Mouse (Mus musculus) hindbrain, embryonic 11.5 days (tissue): Measurements from ENCODE around the gene Vmn2r38. TPM values are rescaled to one million over a fixed set of nuclear protein-coding genes. Genes with fewer than 3 reads are reported as not detected.
"Not testable (repeated sequence)": the region's sequence is repeated elsewhere in the genome, so short reads cannot be mapped to it uniquely, and the experiment has no call there.

ENCODE experiments used
- ATAC-seq: fragments of 200-750 bp; cut with Nextera tagmentation; 2 replicates; pipeline ENCODE4 v1.8.0; 2017; ENCODE audit warnings: mild to moderate bottlenecking, moderate TSS enrichment, moderate library complexity; ENCODE audit not compliant: low FRiP score
- DNase-seq: peaks from one replicate; pipeline ENCODE4 v3.0.0-alpha.2; 2015; ENCODE audit warnings: low spot score
- H3K27ac ChIP-seq: fragments of 300-500 bp; sonication (generic); 2 replicates; pipeline ENCODE4 v1.5.1; 2014; ENCODE audit warnings: mild to moderate bottlenecking, low read depth, low read length
- H3K27me3 ChIP-seq: fragments of 300-500 bp; sonication (generic); 2 replicates; pipeline ENCODE4 v1.6.1; 2014; ENCODE audit warnings: mild to moderate bottlenecking, low read length, moderate library complexity, mixed read lengths; ENCODE audit not compliant: control insufficient read depth, insufficient read depth
- H3K36me3 ChIP-seq: fragments of 300-500 bp; sonication (generic); 2 replicates; pipeline ENCODE4 v1.6.1; 2014; ENCODE audit warnings: mild to moderate bottlenecking, low read length, moderate library complexity, mixed read lengths; ENCODE audit not compliant: control insufficient read depth, insufficient read depth
- H3K4me1 ChIP-seq: fragments of 300-500 bp; sonication (generic); replicated peaks from 2 replicates; pipeline ENCODE4 v1.6.1; 2014; ENCODE audit warnings: low read length, mixed read lengths; ENCODE audit not compliant: control insufficient read depth, insufficient read depth
- H3K4me2 ChIP-seq: fragments of 300-500 bp; sonication (generic); replicated peaks from 2 replicates; pipeline ENCODE4 v1.6.1; 2014; ENCODE audit warnings: mild to moderate bottlenecking, low read depth, low read length
- H3K4me3 ChIP-seq: fragments of 300-500 bp; sonication (generic); 2 replicates; pipeline ENCODE4 v1.5.1; 2014; ENCODE audit warnings: low read depth, low read length
- H3K9ac ChIP-seq: fragments of 300-500 bp; sonication (generic); 2 replicates; pipeline ENCODE4 v1.6.1; 2014; ENCODE audit warnings: low read depth, low read length
- H3K9me3 ChIP-seq: fragments of 300-500 bp; sonication (generic); 2 replicates; pipeline ENCODE4 v1.6.1; 2016; ENCODE audit warnings: low read length; ENCODE audit not compliant: control insufficient read depth
- WGBS: fragments of 180-500 bp; shearing (Covaris S2); extraction: QIAGEN DNeasy Blood & Tissue Kit; methylation state at CpG from one replicate; pipeline ENCODE4 v1.1.7; 2014; 5-methylcytosine and 5-hydroxymethylcytosine counted together
- polyA plus RNA-seq: library from polyadenylated mRNA; unstranded; fragments of >200 nt; fragmentation: Nextera tagmentation; extraction: Ambion mirVana; gene quantifications from 2 replicates; pipeline ENCODE4 v1.2.1, GENCODE M21; 2014

Gene Vmn2r38
- not detected in 2 replicates for polyA plus RNA-seq

GRCm38 (mm10) chr7:9097781-9098180 is at the start of gene Vmn2r38:
Gene Vmn2r38 (minus strand): TSS chr7:9097881.
- not testable (repeated sequence) for ATAC-seq, H3K4me3 ChIP-seq, H3K9ac ChIP-seq, H3K27ac ChIP-seq, H3K27me3 ChIP-seq, H3K9me3 ChIP-seq, H3K4me2 ChIP-seq, H3K36me3 ChIP-seq, DNase-seq, H3K4me1 ChIP-seq

- H3K9ac ChIP-seq, H3K4me3 ChIP-seq, H3K4me2 ChIP-seq, H3K4me1 ChIP-seq, H3K9me3 ChIP-seq, DNase-seq, H3K27me3 ChIP-seq, H3K36me3 ChIP-seq, H3K27ac ChIP-seq, ATAC-seq: not testable (repeated sequence)
- 82% methylated on average over 4 of the region's 4 CpGs for WGBS
Observed at GRCm38 (mm10) chr7:9065353-9065752, 32.3 kb downstream of the Vmn2r38 start.

GRCm38 (mm10) chr7:9030698-9031097 is 67.0 kb downstream of the Vmn2r38 start, which contains the start of gene Vmn2r39:
Gene Vmn2r39 (minus strand): TSS chr7:9030798.
- H3K27ac ChIP-seq, H3K27me3 ChIP-seq, H3K9me3 ChIP-seq, H3K4me3 ChIP-seq, H3K36me3 ChIP-seq, ATAC-seq, H3K4me2 ChIP-seq, H3K9ac ChIP-seq, DNase-seq, H3K4me1 ChIP-seq: not testable (repeated sequence)

Other genes starting within 250 kb of the Vmn2r38 start
- not detected in 2 replicates for gene Vmn2r40, start 166.4 kb downstream of the Vmn2r38 start, polyA plus RNA-seq
- gene Vmn2r39, start 67.1 kb downstream of the Vmn2r38 start, polyA plus RNA-seq = not detected in 2 replicates
- not detected in 2 replicates for gene Vmn2r37, start 125.8 kb upstream of the Vmn2r38 start, polyA plus RNA-seq